Mouse (Mus musculus): ENCODE measurements around the gene Smndc1.

Smndc1 gene

DNA sequence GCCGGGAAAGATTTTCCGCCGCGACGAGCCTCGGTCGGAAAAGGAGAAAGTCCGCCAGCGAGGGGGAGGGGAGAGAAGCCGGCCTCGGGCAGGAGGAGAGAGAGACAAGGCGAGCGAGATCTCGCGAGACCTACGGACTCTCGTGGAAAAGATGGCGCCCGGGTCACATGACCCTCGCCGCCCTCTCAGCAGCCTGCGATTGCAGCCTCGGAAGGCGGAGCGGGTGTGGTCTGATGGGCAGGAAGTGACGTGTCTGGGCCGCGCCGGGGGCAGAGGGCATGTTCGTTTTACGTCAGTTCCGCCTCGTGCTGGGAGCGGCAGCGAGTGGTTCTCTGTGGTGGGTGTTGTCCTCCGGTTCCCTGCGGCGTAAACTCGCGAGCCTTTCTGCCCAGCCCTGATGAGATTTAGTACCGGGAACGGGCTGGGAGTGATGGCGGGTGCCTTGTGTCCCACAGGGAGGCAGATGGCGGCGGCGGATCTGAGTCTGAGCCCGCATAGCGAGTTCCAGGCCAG, at the start of gene Smndc1:
Gene Smndc1, minus strand, starts transcription at position 84 of the 513 bp plus-strand sequence.
- peak; percentile 100 for DNase-seq (ENCODE audit: low read depth)

DNA sequence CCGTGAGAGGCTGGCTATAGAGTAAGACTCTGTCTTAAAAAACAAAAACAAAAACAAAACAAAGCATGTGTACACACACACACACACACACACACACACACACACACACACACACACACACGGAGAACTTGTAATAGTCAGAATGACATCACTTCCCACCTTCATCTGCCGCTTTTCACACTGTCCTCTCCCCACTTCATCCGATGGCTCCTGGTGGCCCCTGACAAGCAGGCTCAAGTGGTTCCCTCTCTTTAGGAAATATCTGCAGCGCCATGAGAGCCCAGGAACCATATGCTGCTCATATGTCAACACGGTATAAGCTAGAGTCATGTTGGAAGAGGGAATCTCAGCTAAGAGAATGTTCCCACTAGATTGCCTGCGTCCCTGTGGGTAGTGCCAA, 49.0 kb upstream of the Smndc1 start:
- no peak for DNase-seq (ENCODE audit: low read depth)

DNA sequence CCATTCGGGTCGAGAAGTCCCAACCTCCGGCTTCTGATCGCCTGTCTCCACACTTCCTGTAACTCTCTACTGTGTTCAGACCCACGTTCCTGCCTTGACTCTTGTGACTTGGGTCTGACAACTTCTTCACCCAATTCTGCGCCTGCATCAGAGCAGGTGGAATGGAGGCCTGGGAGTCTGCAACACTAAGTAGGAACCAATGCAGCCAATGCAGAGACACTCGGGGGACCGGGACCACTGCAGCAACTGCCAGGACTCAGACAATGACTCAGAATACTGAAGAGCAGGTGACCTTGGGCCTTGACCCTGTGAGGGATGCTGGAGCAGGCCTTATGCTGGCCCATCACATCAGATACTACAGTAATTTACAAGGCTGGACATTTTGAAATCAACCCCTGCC, 47.6 kb upstream of the Smndc1 start:
- no peak for DNase-seq (ENCODE audit: low read depth)

- DNase-seq (ENCODE audit: low read depth): no peak
Observed at GRCm38 (mm10) chr19:53437311-53437958, 47.1 kb upstream of the Smndc1 start.

DNA sequence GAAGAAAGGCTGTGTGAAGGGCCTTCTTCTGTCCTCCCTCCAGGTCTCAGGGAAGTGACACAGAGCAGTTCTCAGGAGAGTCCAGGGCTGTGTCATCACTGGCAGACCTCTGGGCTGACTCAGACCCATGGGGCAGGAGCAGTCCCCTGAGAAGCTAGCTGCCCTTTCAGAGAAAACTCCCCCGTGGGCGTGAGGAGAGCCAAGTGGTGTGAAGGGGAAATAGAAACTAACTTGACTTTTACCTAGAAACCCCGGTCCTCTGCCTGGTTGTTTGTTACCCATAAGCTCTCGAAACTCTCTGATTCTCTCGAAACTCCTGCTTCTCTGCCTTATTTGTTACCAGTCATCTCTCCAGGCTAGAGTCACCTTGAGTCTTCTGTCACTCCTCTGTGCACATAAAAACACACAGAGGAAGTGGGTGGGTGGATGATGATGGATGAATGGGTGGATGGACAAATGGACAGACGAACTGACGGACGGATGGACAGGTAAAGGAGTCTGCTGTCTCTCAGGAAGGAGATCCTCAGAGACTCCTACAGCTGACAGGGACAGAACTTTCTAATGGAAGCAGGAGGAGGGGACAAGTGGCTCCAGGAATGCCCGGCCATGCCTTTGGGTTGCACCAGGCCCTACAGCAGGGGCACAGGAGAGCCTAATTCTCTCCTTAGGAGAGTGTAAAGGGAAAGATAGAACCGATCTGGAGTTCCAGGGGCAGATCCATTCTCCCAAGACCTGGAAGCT, 43.7 kb upstream of the Smndc1 start:
- DNase-seq (ENCODE audit: low read depth): no peak

DNA sequence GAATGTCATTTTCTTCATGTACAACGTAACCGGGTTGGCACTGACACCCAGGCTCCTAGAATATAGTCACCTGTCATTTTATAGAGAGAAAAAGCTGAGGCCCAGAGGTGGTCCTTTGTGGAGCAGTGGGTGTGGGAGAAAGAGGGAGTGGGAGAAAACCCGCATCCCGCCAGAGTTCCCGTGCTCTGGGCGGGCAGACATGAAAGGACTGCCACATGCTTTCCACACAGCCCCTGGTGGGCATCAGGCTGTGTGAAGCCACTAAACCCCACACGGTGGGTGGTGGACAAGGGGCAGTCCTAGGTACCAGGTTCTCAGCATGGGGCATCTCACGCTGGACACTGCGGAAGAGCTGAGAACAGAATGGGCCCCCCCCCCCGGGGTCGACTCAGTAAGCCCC, 40.6 kb upstream of the Smndc1 start:
- no peak for DNase-seq (ENCODE audit: low read depth)

- DNase-seq (ENCODE audit: low read depth): no peak
Observed at GRCm38 (mm10) chr19:53430356-53430755, 40.0 kb upstream of the Smndc1 start.

DNA sequence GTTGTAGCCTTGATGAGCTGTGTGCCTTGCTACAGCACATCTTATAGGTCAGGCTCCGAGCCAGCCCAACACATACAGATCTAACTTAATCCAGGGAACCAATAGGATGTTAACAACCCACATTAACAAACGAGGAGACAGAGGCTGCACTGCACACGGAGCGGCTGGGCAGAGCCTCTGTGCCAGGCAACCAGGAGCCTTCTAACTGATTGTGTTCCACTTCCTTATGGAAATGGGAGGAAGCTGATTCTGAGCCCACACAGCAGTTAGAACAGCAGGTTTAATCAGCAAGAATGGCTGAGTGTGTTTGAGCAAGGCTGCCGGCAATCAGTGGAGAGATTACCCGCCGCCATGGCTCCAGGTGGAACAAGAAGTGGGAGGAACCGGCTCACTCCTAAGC, 37.4 kb upstream of the Smndc1 start:
- no peak for DNase-seq (ENCODE audit: low read depth)

DNA sequence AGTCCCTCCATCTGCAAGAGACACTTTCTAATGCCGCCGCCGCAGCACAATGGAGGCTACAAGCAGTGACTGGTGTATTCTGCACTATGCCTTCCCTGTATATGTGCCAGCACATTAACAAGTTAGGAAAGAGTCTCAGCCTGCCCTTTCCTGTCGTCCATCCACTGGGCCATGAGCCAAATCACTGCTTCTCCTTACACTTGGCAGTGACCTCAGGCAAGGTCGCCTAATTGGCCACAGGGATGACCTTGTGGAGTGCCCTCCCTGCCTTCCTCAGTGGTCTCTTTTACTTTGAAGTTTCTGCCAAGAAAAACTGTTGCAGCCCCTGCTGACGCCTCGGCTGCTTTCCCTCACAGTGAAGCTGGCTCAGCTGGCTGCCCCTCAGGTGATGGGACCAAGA, 37.0 kb upstream of the Smndc1 start:
- no peak for DNase-seq (ENCODE audit: low read depth)

DNA sequence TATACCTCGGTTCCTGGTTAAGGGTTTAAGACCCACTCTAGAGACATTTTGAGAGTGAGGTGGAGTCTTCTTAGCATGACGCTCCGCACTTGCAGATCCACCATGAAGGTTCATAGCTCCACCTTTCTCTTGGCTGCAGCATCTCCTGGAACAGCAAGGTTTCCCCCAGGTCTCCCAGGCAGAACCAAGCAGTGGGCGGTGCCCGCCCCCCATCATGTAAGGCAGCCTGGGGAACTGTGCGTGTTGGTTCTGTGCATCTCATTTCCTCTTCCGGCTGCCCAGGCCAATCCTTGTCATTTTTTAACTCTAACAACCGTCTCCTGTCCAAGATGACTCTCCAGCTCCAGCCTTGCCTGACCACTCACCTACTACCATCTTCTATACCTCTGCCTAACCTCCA, 35.4 kb upstream of the Smndc1 start:
- no peak for DNase-seq (ENCODE audit: low read depth)

- peak; percentile 68 for DNase-seq (ENCODE audit: low read depth)
Observed at GRCm38 (mm10) chr19:53424629-53425028, 34.3 kb upstream of the Smndc1 start.

- no peak for DNase-seq (ENCODE audit: low read depth)
Observed at GRCm38 (mm10) chr19:53423816-53424465, 33.6 kb upstream of the Smndc1 start.

- no peak for DNase-seq (ENCODE audit: low read depth)
Observed at GRCm38 (mm10) chr19:53423341-53423753, 33.0 kb upstream of the Smndc1 start.

DNA sequence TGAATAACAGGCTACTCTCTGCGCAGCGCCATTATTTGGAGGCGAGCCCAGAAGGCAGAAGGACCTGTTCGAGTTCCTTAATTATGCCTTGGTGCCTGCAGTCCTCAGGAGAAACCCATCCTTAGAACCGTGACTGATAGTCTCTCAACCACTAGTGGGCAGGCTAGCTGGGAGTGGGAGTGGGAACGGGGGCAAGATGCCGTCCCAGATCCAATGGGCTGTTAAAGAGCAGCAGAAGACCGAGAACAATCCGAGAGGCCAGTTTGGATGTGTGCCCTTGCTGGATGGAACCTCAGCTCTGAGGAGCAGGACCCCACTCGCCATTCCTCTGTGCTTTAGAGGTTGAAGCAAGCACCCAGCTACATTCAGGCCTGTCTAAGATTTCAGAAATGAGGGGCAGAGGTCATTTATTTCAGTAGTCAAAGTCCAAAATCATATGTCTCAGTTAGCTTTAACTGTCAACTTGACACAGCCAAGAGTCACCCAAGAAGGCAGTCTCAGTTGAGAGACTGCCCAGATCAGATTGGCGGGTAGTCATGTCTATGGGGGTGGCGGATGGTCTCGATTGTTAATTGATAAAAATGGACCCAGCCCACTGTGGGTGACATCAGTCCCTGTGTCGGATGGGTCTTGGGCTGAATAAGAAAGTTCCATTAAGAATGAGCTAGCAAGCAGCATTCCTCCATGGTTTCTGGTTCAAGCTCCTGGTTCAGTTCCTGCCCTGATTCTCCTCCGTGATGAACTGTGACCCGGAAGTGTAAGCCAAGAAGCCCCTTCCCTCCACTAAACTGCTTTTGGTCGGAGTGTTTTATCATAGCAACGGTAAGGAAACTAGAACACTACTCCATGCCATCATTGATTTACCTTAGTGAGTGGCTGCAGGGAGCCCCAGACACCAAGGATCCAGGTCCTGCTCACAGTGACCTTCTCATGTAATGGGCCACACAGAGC, 32.3 kb upstream of the Smndc1 start:
- no peak for DNase-seq (ENCODE audit: low read depth)

- DNase-seq (ENCODE audit: low read depth): no peak
Observed at GRCm38 (mm10) chr19:53421583-53422188, 31.3 kb upstream of the Smndc1 start.

- DNase-seq (ENCODE audit: low read depth): peak; percentile 64
Observed at GRCm38 (mm10) chr19:53420924-53421582, 30.7 kb upstream of the Smndc1 start.

DNA sequence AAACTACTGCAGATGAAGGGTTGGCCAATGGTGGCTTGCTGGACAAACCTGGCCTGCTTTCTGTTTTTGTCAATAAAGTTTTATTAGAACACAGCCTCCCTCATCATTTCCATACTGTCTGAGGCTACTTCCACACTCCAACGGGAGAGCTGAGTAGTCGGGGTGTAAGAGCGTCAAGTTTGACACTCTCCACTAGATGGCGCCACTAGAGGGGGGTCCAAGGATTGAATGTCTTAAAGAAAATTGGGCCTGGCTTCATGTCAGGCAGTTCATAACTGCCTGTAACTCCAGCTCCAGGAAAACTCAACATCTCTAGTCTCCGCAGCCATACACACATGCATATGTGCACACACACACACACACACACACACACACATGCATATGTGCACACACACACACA, 29.5 kb upstream of the Smndc1 start:
- peak; percentile 82 for DNase-seq (ENCODE audit: low read depth)

DNA sequence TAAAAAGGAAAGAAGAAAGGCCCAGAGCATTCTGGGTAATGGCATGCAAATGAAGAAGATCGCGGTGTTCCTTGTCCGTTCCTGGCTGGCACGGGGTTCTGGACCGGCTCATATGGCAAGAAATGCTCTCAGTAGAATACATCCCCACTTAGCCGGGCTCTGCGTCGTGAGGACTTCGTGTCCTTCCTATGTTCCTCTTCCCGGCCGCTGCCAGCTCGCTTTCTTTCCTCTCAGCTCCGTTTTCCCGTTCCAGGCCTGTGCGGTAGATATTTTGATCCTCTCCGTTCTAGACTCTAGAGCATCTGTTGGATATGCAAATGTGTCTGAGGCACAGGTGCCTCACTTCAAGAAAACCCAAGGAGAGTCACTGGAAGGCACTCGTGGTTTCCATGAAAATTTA, 24.8 kb upstream of the Smndc1 start:
- no peak for DNase-seq (ENCODE audit: low read depth)

DNA sequence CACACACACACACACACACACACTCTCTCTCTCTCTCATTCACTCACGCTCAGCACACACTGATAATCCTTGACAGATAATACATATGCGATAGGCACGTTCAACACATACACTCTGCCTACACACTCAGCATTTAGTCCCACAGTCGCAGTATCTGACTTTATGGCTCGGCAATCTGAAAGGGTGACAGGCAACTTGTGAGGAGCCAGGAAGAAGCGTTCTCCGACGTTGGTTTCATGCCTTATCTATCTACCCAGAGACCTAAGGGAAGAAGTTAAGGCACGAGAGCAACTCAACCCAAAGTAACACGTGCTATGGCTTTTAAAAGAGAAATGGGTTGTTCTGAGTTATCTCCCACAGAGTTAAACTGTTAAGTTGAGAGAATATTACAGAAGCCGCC, 24.3 kb upstream of the Smndc1 start:
- DNase-seq (ENCODE audit: low read depth): no peak

DNA sequence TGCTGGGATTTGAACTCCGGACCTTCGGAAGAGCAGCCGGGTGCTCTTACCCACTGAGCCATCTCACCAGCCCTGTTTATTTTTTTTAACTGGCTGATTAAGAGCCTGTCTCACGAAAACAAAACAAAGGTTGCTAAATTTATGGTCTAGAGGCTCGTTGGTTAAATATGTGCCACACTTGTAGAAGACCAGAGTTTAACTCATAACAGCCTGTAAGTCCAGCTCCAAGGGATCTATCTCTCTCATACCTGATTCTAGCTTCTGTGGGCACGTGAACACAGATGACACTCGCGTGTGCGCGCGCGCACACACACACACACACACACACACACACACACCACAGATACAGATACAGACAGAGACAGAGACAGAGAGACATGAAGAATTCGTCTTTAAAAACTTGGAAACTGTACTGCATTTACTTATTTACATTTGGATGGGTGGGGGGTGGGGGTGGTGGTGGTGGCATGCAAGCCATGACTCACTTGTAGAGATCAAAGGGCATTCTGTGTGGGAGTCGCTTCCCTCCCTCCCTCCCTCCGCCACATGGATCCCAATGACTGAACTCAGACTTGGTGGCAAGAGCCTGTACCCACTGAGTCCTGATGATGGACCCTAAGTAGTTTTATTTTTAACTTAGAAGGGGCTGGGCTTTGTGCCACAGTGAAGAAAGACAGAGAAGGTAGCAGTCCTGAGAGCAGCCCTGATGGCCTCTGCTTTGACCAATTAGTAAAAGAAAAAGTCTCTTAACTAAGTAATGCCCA, 23.4 kb upstream of the Smndc1 start:
- no peak for DNase-seq (ENCODE audit: low read depth)
